In genomic region chr7:66138878-66139277, GRCm38 (mm10) we compare ENCODE assay signal across 26 mouse cellular contexts. TPM values are rescaled to one million over a fixed set of nuclear protein-coding genes. Genes with fewer than 3 reads are reported as not detected.
DNase-seq lines count a peak whose midpoint lies in the region; ATAC-seq and TF ChIP-seq lines count a peak whose summit lies in the region.
"Had no signal": no experiment of that assay in that cellular context is flagged by ENCODE, and none has a peak within 500 bp of the region (broad histone marks: within the 10 kb centered on the region; RNA-seq: fewer than 3 reads in every experiment).

No protein-coding gene starts in this region.

- H3K4me2 ChIP-seq in liver, embryonic 12.5 days = no peak overlapping the region; the same call in 1 of the 2 replicates
- no peak overlapping the region for H3K4me2 ChIP-seq in lung, embryonic 16.5 days (ENCODE audit: low read depth, low read length)
- no peak overlapping the region for H3K4me2 ChIP-seq in liver, embryonic 15.5 days
- H3K4me2 ChIP-seq in forebrain, postnatal 0 days (ENCODE audit: low read depth) = no peak overlapping the region
- H3K4me2 ChIP-seq: embryonic facial prominence, embryonic 13.5 days; embryonic facial prominence, embryonic 15.5 days; forebrain, embryonic 12.5 days had no signal

- H3K9me3 ChIP-seq in liver, embryonic 12.5 days (replicated peaks) = no peaks in the 10 kb centered on the region
- no peaks in the 10 kb centered on the region for H3K9me3 ChIP-seq in lung, embryonic 16.5 days (ENCODE audit: control insufficient read depth, low read length)
- H3K9me3 ChIP-seq in liver, embryonic 15.5 days (replicated peaks) = no peaks in the 10 kb centered on the region
- H3K9me3 ChIP-seq in forebrain, postnatal 0 days (ENCODE audit: low read length) = no peaks in the 10 kb centered on the region
- H3K9me3 ChIP-seq: embryonic facial prominence, embryonic 13.5 days; embryonic facial prominence, embryonic 15.5 days; forebrain, embryonic 10.5 days; forebrain, embryonic 12.5 days; G1E had no signal

- WGBS in liver, embryonic 12.5 days (ENCODE audit: insufficient replicate concordance) = 46% methylated on average over 5 of the region's 5 CpGs
- 71% methylated on average over 5 of the region's 5 CpGs for WGBS in lung, embryonic 16.5 days
- 48% methylated on average over 5 of the region's 5 CpGs for WGBS in liver, embryonic 15.5 days (ENCODE audit: insufficient replicate concordance)
- WGBS in forebrain, postnatal 0 days = 90% methylated on average over 5 of the region's 5 CpGs

- H3K27ac ChIP-seq in liver, embryonic 12.5 days = peak overlapping the region; percentile 53
- H3K27ac ChIP-seq in lung, embryonic 16.5 days (ENCODE audit: low read length) = 0 out of 2 replicates have a peak overlapping the region, but pooled peaks have one; percentile 30
- peak overlapping the region; percentile 12; the same call in 1 of the 2 replicates for H3K27ac ChIP-seq in liver, embryonic 15.5 days (replicated peaks)
- H3K27ac ChIP-seq in forebrain, postnatal 0 days (ENCODE audit: low read depth, low read length) = no peak overlapping the region
- H3K27ac ChIP-seq: embryonic facial prominence, embryonic 13.5 days; embryonic facial prominence, embryonic 15.5 days; forebrain, embryonic 10.5 days; forebrain, embryonic 12.5 days had no signal

- no peaks in the 10 kb centered on the region for H3K27me3 ChIP-seq in liver, embryonic 12.5 days (replicated peaks)
- H3K27me3 ChIP-seq in lung, embryonic 16.5 days (ENCODE audit: control insufficient read depth, insufficient read depth, low read depth, low read length) = no peaks in the 10 kb centered on the region
- H3K27me3 ChIP-seq in liver, embryonic 15.5 days = no peaks in the 10 kb centered on the region
- H3K27me3 ChIP-seq in forebrain, postnatal 0 days (ENCODE audit: insufficient read depth, low read length) = no peaks in the 10 kb centered on the region
- H3K27me3 ChIP-seq: CH12.LX; embryonic facial prominence, embryonic 13.5 days; embryonic facial prominence, embryonic 15.5 days; forebrain, embryonic 12.5 days; Patski had no signal

- peaks cover 49% of the 10 kb centered on the region for H3K36me3 ChIP-seq in liver, embryonic 12.5 days
- no peaks in the 10 kb centered on the region for H3K36me3 ChIP-seq in lung, embryonic 16.5 days (ENCODE audit: control insufficient read depth, insufficient read depth, low read length)
- peaks cover 20% of the 10 kb centered on the region; the same call in 1 of the 2 replicates for H3K36me3 ChIP-seq in liver, embryonic 15.5 days (replicated peaks)
- no peaks in the 10 kb centered on the region for H3K36me3 ChIP-seq in forebrain, postnatal 0 days (ENCODE audit: insufficient read depth)
- H3K36me3 ChIP-seq: embryonic facial prominence, embryonic 15.5 days; forebrain, embryonic 12.5 days had no signal

- H3K4me3 ChIP-seq in liver, embryonic 12.5 days = no peak overlapping the region
- H3K4me3 ChIP-seq in lung, embryonic 16.5 days (ENCODE audit: low read length) = no peak overlapping the region
- H3K4me3 ChIP-seq in liver, embryonic 15.5 days (replicated peaks) = no peak overlapping the region
- H3K4me3 ChIP-seq in forebrain, postnatal 0 days (ENCODE audit: low read depth, low read length) = no peak overlapping the region
- H3K4me3 ChIP-seq: embryonic facial prominence, embryonic 13.5 days; embryonic facial prominence, embryonic 15.5 days; erythroblast, embryonic 14.5 days; forebrain, embryonic 10.5 days; forebrain, embryonic 12.5 days had no signal

- H3K9ac ChIP-seq in liver, embryonic 12.5 days = peak overlapping the region; percentile 32; the same call in 1 of the 2 replicates
- no peak overlapping the region for H3K9ac ChIP-seq in lung, embryonic 16.5 days (ENCODE audit: low read length)
- H3K9ac ChIP-seq in liver, embryonic 15.5 days = no peak overlapping the region
- no peak overlapping the region for H3K9ac ChIP-seq in forebrain, postnatal 0 days
- H3K9ac ChIP-seq: embryonic facial prominence, embryonic 13.5 days; embryonic facial prominence, embryonic 15.5 days; forebrain, embryonic 12.5 days had no signal

- peak; percentile 64 for ATAC-seq in liver, embryonic 12.5 days
- no peak for ATAC-seq in lung, embryonic 16.5 days (ENCODE audit: low read depth)
- ATAC-seq in liver, embryonic 15.5 days (ENCODE audit: insufficient read depth) = 0 out of 2 replicates have a peak, but pooled peaks have one; percentile 49
- no peak for ATAC-seq in forebrain, postnatal 0 days
- ATAC-seq: activated CD4-positive, CD25-positive, alpha-beta regulatory T cell, adult 4 months; CD4-positive, CD25-positive, alpha-beta regulatory T cell, adult 4 months; Patski had no signal

- DNase-seq in heart, adult 11 months = peak; percentile 65
- no peak for DNase-seq in heart, adult 8-10 months (ENCODE audit: low spot score)
- DNase-seq in liver = no peak
- DNase-seq in lung, adult 18-20 months = no peak
- no peak for DNase-seq in forebrain, postnatal 0 days
- DNase-seq: adrenal gland, adult 8-10 months; adrenal gland, postnatal 14 days; adrenal gland, postnatal 36 days; B cell, adult 2 months; cerebellum, adult 11-12 months; cerebellum, adult 2 months; cerebellum, adult 9-10 months; cerebellum, postnatal 25 days had no signal

- peaks cover 83% of the 10 kb centered on the region for H3K4me1 ChIP-seq in liver, embryonic 12.5 days
- H3K4me1 ChIP-seq in lung, embryonic 16.5 days (replicated peaks; ENCODE audit: control insufficient read depth, insufficient read depth, low read length) = peaks cover 50% of the 10 kb centered on the region
- peaks cover 70% of the 10 kb centered on the region for H3K4me1 ChIP-seq in liver, embryonic 15.5 days (replicated peaks)
- peaks cover 30% of the 10 kb centered on the region for H3K4me1 ChIP-seq in forebrain, postnatal 0 days (ENCODE audit: insufficient read depth)

- no peak for TF ChIP-seq CTCF in forebrain, postnatal 0 days (IDR thresholded peaks at IDR 0.05; ENCODE audit: low read depth)

RNA-seq across cellular contexts. Expression of gene Chsy1, which starts 29.6 kb away (rescaled TPM):
- 10 to 100 TPM; 11.3 to 14.5 (median 11.5) TPM for total RNA-seq in heart, adult 8-10 months (2022)
- 11.3 and 12.0 TPM in 2 replicates for polyA plus RNA-seq in liver, embryonic 12.5 days (2016; fragmentation: Nextera tagmentation; extraction: Ambion mirVana)
- polyA plus RNA-seq in lung, embryonic 16.5 days (2015; fragmentation: Nextera tagmentation; extraction: Ambion mirVana) = 17.1 and 17.7 TPM in 2 replicates
- 6.2 and 6.3 TPM in 2 replicates for polyA plus RNA-seq in liver, embryonic 15.5 days (2015; fragmentation: Nextera tagmentation; extraction: Ambion mirVana)
- 39.8 and 49.9 TPM in 2 replicates for total RNA-seq in forebrain, postnatal 0 days (2014; rRNA removed)
- polyA plus RNA-seq in forebrain, postnatal 0 days (2015; fragmentation: Nextera tagmentation; extraction: Ambion mirVana) = 8.7 TPM in 2 replicates

RNA-seq across cellular contexts. Expression of gene Selenos, which starts 59.4 kb away (rescaled TPM):
- total RNA-seq in heart, adult 8-10 months (2022) = 10 to 100 TPM; 37.5 to 50.8 (median 38.9) TPM
- polyA plus RNA-seq in liver, embryonic 12.5 days (2016; fragmentation: Nextera tagmentation; extraction: Ambion mirVana) = 60.7 and 65.5 TPM in 2 replicates
- 122 and 123 TPM in 2 replicates for polyA plus RNA-seq in lung, embryonic 16.5 days (2015; fragmentation: Nextera tagmentation; extraction: Ambion mirVana)
- 63.2 and 65.4 TPM in 2 replicates for polyA plus RNA-seq in liver, embryonic 15.5 days (2015; fragmentation: Nextera tagmentation; extraction: Ambion mirVana)
- total RNA-seq in forebrain, postnatal 0 days (2014; rRNA removed) = 49.7 and 52.2 TPM in 2 replicates
- polyA plus RNA-seq in forebrain, postnatal 0 days (2015; fragmentation: Nextera tagmentation; extraction: Ambion mirVana) = 110 and 117 TPM in 2 replicates

Comparison
In these comparisons a context has a peak if more than half of its experiments do, and no peak if none do; other contexts are left out.
1. ATAC-seq: peak in liver, embryonic 12.5 days (single experiment) and liver, embryonic 15.5 days (single experiment); none in lung, embryonic 16.5 days (single experiment) and forebrain, postnatal 0 days (single experiment).